Mouse (Mus musculus) lung, adult 2 months (tissue): ENCODE measurements at regions not wholly inside any gene's neighbourhood (a gene's known extent, or its start where the extent isn't known, plus 50 kb on each side); places are given as distances from the start of the nearest gene placed in this dataset.

Experiments used
- CTCF ChIP-seq: fragments of 200-500 bp; IDR thresholded peaks from 2 replicates; pipeline ENCODE4 v1.5.1; 2011; ENCODE audit warnings: mild to moderate bottlenecking, low read length, control low read depth; ENCODE audit not compliant: insufficient read depth
- POLR2A ChIP-seq: fragments of 200-500 bp; IDR thresholded peaks from 2 replicates; pipeline ENCODE4 v1.6.1; 2011; ENCODE audit warnings: low read depth, mild to moderate bottlenecking, control low read depth, low read length, borderline replicate concordance; ENCODE audit errors: extremely low read depth

DNA sequence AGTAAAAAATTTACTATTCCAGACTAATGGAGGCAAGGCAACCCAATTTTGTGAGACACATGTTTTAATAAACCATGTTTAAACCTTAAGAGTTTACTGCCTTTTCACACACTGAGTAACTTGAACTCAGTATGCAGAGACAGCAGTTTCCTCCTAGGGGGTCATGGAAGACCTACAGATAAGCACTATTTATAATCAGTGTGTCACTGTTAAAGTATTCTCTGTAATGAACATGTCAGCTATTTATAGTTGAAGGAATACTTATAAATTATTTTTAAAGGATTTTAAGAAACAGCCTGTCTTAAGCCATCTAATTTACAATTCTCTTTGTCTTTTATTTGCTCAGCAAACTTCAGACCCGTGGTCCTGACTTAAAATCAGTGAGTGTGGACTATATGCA, 240.5 kb upstream of the Rnaseh2b start:
- TF ChIP-seq CTCF (no peak), POLR2A (no peak)
